ENCODE assay signal across 8 mouse cellular contexts in genomic region chr2:38591751-38592459, GRCm38 (mm10). TPM values are rescaled to one million over a fixed set of nuclear protein-coding genes. Genes with fewer than 3 reads are reported as not detected.
DNase-seq lines count a peak whose midpoint lies in the region; TF ChIP-seq lines count a peak whose summit lies in the region.

No protein-coding gene starts in this region.

- WGBS in heart, adult 2 months, result 50% methylated on average over 6 of the region's 6 CpGs

- H3K4me3 ChIP-seq in heart, adult 2 months, result no peak overlapping the region

- H3K27me3 ChIP-seq in heart, adult 2 months (ENCODE audit: control insufficient read depth, insufficient read depth, low read length), result no peaks in the 10 kb centered on the region

- no peak for TF ChIP-seq POLR2A in heart, adult 2 months (IDR thresholded peaks at IDR 0.05; ENCODE audit: insufficient read depth, low read depth, low read length)

- H3K27ac ChIP-seq in heart, adult 2 months, result no peak overlapping the region

- no peak overlapping the region for H3K9ac ChIP-seq in heart, adult 2 months (ENCODE audit: low read depth, low read length)

- no peaks in the 10 kb centered on the region for H3K4me1 ChIP-seq in heart, adult 2 months (ENCODE audit: control insufficient read depth, insufficient read depth, low read length)

- no peaks in the 10 kb centered on the region for H3K36me3 ChIP-seq in heart, adult 2 months (ENCODE audit: control insufficient read depth, insufficient read depth, low read length)

- intact Hi-C loops in heart, adult 2 months (cut with DNase I), result loop anchor here (1.0 kb wide), 1 partner anchor 162 kb away; no protein-coding TSS in a partner anchor
- intact Hi-C loops in heart, postnatal 36 days (cut with DNase I), result loop anchor here (2.0 kb wide), 1 partner anchor 161 kb away; no protein-coding TSS in a partner anchor

- no peak for TF ChIP-seq EP300 in heart, adult 2 months (IDR thresholded peaks at IDR 0.05; ENCODE audit: insufficient read depth, low read depth, low read length)

- no peak for DNase-seq in heart, adult 2 months
- no peak for DNase-seq in heart, postnatal 36 days
- DNase-seq in right cerebral cortex, adult 18-20 months, result peak; percentile 54
- no peak for DNase-seq in right cerebral cortex, postnatal 4 days
- peak; percentile 49 for DNase-seq in embryo, embryonic 11 days
- DNase-seq in layer of hippocampus, postnatal 14 days (ENCODE audit: low spot score in 2 of 2), result peak; percentile 54 to 64
- DNase-seq in thymus, postnatal 14 days, result no peak
- no peak for DNase-seq in B cell, adult 2 months

- no peaks in the 10 kb centered on the region for H3K79me2 ChIP-seq in heart, adult 2 months (replicated peaks; ENCODE audit: control insufficient read depth, insufficient read depth, low read length)

- TF ChIP-seq CTCF in heart, adult 2 months (IDR thresholded peaks at IDR 0.05), result peak; percentile 71

RNA-seq across cellular contexts. Expression of gene Psmb7, which starts 52.0 kb away (rescaled TPM):
- total RNA-seq in heart, adult 2 months (2021), result 100 to 1,000 TPM; 220 to 247 TPM
- 129 and 237 TPM in 2 replicates for polyA plus RNA-seq in heart, adult 2 months (2012; rRNA removed)
- 100 to 1,000 TPM; 262 to 263 TPM for total RNA-seq in heart, postnatal 36 days (2021)
- 100 to 1,000 TPM; 237 to 245 TPM for total RNA-seq in layer of hippocampus, postnatal 14 days (2021)

Comparison
In these comparisons a context has a peak if more than half of its experiments do, and no peak if none do; other contexts are left out.
1. DNase-seq: peak in right cerebral cortex, adult 18-20 months (single experiment), embryo, embryonic 11 days (single experiment) and layer of hippocampus, postnatal 14 days (2 of 2); none in heart, adult 2 months (0 of 2), heart, postnatal 36 days (0 of 2), right cerebral cortex, postnatal 4 days (single experiment), thymus, postnatal 14 days (single experiment) and B cell, adult 2 months (0 of 2).